Mouse (Mus musculus) erythroblast, embryonic 14.5 days (primary cell): ENCODE results near the gene 1700067K01Rik.

Experiments used
- GATA1 ChIP-seq: IDR thresholded peaks from 2 replicates; pipeline ENCODE4 v1.6.1; 2012; ENCODE audit warnings: low read length, inconsistent platforms, mixed read lengths
- TAL1 ChIP-seq: IDR thresholded peaks from 3 replicates; pipeline ENCODE4 v1.6.1; 2012; ENCODE audit warnings: low read length, inconsistent platforms, mixed read lengths

DNA sequence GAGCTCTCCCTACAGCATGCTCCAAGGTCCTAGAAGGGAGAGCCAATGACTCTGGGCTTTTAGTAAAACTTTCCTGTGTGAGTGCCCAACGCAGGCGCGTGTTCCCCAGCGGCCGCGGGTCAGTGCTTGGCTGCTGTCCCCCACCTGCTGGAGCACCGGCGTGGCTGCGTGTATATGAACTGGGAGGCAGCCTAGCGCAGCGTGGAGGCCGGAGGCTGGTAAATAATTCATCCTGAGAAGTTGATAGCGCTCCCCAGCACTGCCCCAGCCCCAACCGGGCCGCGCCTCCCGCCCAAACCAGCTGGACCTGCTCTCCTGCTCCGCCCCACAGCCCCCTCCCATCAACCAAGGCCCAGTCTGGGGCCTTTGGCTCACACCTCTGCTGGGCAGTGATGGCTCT lies 19.8 kb downstream of the 1700067K01Rik start, which contains the start of gene Palm3:
- TF ChIP-seq GATA1 (no peak), TAL1 (no peak)
